Mouse (Mus musculus) Patski (cell line): ENCODE measurements around the gene Neurog1. TPM values are rescaled to one million over a fixed set of nuclear protein-coding genes. Genes with fewer than 3 reads are reported as not detected.

Source experiments
- ATAC-seq: fragments of 100-300 bp; one replicate; pipeline ENCODE4 v1.8.0; 2021
- CTCF ChIA-PET: fragments of 350-600 bp; sonication (Branson Sonifier 250); formaldehyde crosslinking; loops from one replicate; lab custom pipeline; 2022; ENCODE audit warnings: inconsistent platforms; lab: Charles Lee
- POLR2A ChIA-PET: fragments of 350-600 bp; sonication (Branson Sonifier 250); formaldehyde crosslinking; loops from one replicate; lab custom pipeline; 2022; ENCODE audit warnings: antibody characterized with exemption, inconsistent platforms; lab: Charles Lee
- DNase-seq: peaks from one replicate; pipeline ENCODE4 v3.0.0-alpha.2; 2011; ENCODE audit warnings: low read depth, low spot score
- H3K27me3 ChIP-seq: fragments of 371-371 bp; one replicate; pipeline ENCODE4 v1.5.1; 2021
- CTCF ChIP-seq: fragments of 100-300 bp; IDR thresholded peaks from one replicate; pipeline ENCODE4 v1.5.1; 2021
- in situ Hi-C: fragments of 300-500 bp; cut with MboI; formaldehyde crosslinking; loops from 3 replicates; pipeline ENCODE4 v1.11.1; 2018; ENCODE audit warnings: low pct_unique_long_range_greater_than_20kb, mixed read lengths
- polyA plus RNA-seq: library from polyadenylated mRNA; unstranded; gene quantifications from one replicate; pipeline ENCODE4 v1.2.3, GENCODE M21; 2021

Neurog1 gene
- polyA plus RNA-seq, 1 experiment from 2014 or later = 0.04 TPM

DNA sequence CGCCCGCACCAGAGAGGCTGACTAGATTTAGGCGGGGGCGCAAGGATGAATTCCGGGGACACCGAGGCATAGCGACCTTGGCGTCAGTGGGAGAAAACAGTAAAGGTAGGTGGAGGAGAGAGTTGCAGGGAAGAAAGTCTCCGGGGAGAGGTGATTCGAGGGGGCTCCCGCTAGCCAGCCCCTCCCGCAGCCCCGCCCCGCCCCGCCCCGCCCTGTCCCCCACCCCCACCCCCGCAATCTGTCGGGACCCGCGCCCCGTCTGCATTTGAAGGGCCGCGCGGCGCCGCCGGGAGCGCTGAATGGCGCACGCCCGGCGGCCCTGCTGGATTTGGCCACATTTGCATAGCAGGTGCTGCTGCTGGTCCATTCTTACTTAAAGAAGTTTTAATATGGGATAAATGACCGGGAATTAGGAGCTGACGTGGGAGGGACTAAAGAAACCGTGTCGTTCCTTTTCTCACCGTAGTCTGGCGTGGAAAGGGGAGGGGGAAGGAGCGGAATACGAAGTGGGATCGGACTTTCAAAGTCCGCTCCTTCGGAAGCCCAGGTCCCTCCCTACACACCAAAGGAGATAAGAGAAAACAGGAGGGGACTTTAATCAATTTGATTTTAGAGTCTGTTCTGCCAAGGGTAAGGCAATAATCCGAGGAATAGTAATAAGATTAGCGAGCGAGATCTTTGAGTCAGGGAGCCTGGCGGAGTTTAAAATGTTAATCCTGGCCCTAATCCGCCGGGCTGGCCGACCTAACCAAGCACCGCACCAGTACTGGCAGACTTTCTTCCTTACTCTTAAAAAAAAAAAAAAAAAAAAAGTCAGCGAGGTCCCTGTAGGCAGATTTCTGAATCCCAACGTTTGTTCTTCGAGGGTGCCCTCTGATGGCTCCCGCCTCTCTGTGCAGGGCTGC is 7.3 kb upstream of the Neurog1 start:
- POLR2A ChIA-PET = interaction anchor here (1.0 kb wide), 1 partner anchor 9 kb away, joined by 3 read pairs; no protein-coding TSS in a partner anchor

GRCm38 (mm10) chr13:56258196-56259020 is 6.4 kb upstream of the Neurog1 start:
- no peak for TF ChIP-seq CTCF
- peaks cover 18% of the 10 kb centered on the region for H3K27me3 ChIP-seq
- CTCF ChIA-PET = no interaction called here
- no peak for DNase-seq
- in situ Hi-C loops = no loop called here
- POLR2A ChIA-PET = no interaction called here
- no peak for ATAC-seq

More for the DNA sequence above, 7.3 kb upstream of the Neurog1 start:
- CTCF ChIA-PET = no interaction called here
- no peak for TF ChIP-seq CTCF
- DNase-seq = no peak
- no peak for ATAC-seq
- peaks cover 14% of the 10 kb centered on the region for H3K27me3 ChIP-seq
- in situ Hi-C loops = no loop called here

DNA sequence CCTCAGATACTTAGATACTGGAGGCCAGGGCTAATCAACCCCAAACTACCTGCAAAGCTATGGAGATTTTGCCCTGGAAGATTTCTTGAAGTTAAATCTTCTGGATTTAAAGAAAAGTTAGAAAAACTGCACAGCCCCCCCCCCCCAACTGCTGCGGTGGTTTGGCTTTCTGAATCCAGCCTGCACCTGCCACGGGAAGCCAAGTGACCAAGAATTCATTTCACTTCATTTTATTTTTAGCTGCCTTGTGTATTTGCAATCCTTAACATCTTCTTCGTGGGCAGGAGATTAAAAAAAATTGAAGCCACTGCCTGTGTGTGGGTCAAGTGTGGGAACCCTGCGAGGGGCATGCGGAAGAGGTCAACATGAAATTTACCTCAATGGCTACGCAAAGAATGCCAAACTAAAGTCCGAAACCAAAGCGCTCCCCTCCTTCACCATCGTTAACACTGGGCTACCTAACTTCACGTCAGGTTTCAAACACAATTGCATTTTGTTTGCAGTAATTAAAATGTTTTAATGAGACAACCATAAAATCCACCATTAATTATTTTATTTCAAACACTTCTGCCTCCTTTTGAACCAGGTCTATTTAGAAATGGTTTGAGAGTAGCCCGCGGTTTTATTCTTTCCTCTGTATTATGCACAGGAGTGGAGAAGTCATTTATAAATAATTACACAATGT is 5.6 kb upstream of the Neurog1 start:
- ATAC-seq = no peak
- no peak for DNase-seq
- no peak for TF ChIP-seq CTCF
- ChIA-PET POLR2A (no interaction called here), CTCF (no interaction called here)
- in situ Hi-C loops = no loop called here
- peaks cover 24% of the 10 kb centered on the region for H3K27me3 ChIP-seq

GRCm38 (mm10) chr13:56256716-56257299 is 4.8 kb upstream of the Neurog1 start:
- TF ChIP-seq CTCF = no peak
- no peak for ATAC-seq
- H3K27me3 ChIP-seq = peaks cover 31% of the 10 kb centered on the region
- ChIA-PET POLR2A (no interaction called here), CTCF (no interaction called here)
- DNase-seq = no peak
- in situ Hi-C loops = no loop called here

DNA sequence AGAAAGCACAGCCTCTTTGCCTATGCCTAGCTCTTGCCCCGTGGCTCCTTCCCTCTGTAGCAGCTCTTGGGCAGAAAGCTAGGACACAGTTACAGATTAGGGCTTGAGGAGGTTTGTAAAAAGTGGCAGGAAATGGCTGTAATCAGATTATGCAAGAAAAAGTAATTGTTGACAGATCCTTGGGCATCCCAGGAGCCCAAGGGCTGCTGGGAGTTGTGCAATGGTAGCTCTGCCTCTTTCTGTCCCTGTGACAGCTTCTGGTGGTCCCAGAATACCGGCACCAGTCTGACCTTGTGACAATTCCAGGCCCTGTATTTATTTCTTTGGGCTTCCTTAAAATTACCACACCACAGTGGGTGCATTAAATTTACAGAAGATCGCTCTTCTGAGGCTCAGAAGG is 1.4 kb upstream of the Neurog1 start:
- CTCF ChIA-PET = interaction anchor here (1.4 to 1.7 kb wide), 2 partner anchors 9 to 55 kb away, joined by 4 read pairs; no protein-coding TSS in a partner anchor
- POLR2A ChIA-PET = interaction anchor here (0.5 kb wide), 1 partner anchor 1004 kb away, joined by 5 read pairs; no protein-coding TSS in a partner anchor
- ATAC-seq (no peak), DNase-seq (no peak)
- in situ Hi-C loops = loop anchor here (5.0 kb wide), 1 partner anchor 51 kb away; no protein-coding TSS in a partner anchor
- peaks cover 39% of the 10 kb centered on the region for H3K27me3 ChIP-seq
- TF ChIP-seq CTCF = no peak

DNA sequence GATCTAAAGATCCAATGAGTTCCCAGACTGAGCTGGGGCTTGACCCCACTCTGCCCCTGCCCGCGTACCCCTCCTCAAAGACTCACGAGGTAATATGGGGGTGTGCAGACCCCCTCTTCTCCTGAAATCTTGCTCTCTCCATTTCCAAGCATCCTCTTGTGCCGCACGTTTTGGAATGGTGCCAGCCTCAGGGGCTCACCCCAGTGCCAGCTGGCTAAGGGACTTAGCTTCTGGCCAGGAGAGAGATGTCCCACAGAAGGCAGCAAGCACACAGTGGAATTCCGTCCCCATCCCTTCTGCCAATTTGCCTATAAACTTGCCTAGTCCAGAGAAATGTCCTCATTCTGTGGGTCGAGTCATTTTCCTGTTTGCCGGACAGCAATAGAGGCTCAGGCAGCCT is 820 bp upstream of the Neurog1 start:
- ATAC-seq (no peak), DNase-seq (no peak)
- ChIA-PET CTCF (interaction anchor here (1.7 kb wide), 1 partner anchor 54 kb away, joined by 4 read pairs; no protein-coding TSS in a partner anchor), POLR2A (interaction anchor here (0.5 kb wide), 1 partner anchor 1005 kb away, joined by 5 read pairs; no protein-coding TSS in a partner anchor)
- in situ Hi-C loops = loop anchor here (5.0 kb wide), 1 partner anchor 50 kb away; no protein-coding TSS in a partner anchor
- H3K27me3 ChIP-seq = peaks cover 33% of the 10 kb centered on the region
- no peak for TF ChIP-seq CTCF

DNA sequence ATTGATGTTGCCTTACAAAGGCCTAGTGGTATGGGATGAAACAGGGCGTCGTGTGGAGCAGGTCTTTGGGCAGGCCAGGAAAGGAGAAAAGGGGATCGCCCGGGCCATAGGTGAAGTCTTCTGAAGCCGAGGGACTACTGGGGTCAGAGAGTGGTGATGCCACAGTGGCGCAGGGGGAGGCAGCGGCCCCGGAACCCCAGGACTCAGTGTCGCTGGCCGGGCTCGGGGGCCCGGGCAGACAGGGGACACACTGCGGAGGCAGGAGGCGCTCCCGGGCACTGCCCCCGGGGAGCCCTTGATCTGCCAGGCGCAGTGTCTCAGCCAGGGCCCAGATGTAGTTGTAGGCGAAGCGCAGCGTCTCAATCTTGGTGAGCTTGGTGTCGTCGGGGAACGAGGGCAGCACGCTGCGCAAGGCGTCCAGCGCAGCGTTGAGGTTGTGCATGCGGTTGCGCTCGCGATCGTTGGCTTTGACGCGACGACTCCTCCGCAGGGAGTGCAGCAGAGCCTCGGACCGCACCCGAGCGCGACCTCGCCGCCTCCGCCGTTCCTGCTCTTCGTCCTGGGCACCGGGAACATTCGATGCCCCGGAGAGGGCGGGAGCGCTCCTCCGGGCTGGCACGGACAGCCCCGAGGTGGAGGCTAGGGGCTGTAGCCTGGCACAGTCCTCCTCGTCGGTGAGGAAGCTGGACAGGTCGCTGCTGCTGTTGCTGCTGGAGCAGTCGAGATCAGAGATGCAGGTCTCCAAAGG is 613 bp downstream of the Neurog1 start:
- in situ Hi-C loops = loop anchor here (5.0 kb wide), 1 partner anchor 49 kb away; no protein-coding TSS in a partner anchor
- TF ChIP-seq CTCF = no peak
- DNase-seq (no peak), ATAC-seq (no peak)
- ChIA-PET CTCF (no interaction called here), POLR2A (no interaction called here)
- peaks cover 31% of the 10 kb centered on the region for H3K27me3 ChIP-seq

DNA sequence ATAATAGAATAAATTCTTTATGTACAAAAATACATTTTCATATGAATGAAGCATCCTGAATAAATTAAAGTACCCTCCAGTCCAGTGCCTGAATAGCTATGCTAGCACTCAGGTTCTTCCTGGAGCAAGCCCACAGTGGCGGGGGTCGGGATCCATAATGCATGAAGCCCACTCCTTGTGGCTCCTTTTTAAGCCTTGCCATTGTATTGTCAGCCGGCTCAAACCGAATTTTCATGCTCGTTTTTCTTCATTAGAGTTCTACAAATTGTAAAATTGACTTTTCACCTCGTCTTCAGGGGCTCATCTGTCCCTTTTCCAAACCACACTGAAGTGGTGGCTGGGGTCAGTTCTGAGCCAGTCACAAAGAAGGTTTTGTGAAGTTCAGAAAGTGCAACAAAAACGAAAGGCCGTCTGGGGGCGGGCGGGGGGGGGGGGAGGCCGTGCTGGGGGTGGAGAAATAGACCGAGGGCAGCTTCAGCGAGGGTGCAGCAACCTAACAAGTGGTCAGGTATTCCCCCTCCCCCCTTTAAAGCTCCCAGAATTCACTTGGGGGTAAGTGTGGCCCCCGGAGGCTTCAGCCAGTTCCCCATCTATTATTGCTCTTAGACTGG is 1.3 kb downstream of the Neurog1 start:
- CTCF ChIA-PET = interaction anchor here (1.0 kb wide), 2 partner anchors 15 to 53 kb away, joined by 3 read pairs; no protein-coding TSS in a partner anchor

More for the DNA sequence above, 1.3 kb downstream of the Neurog1 start:
- TF ChIP-seq CTCF = no peak
- H3K27me3 ChIP-seq = peaks cover 31% of the 10 kb centered on the region
- no peak for DNase-seq
- POLR2A ChIA-PET = interaction anchor here (0.7 kb wide), 1 partner anchor 9 kb away, joined by 3 read pairs; no protein-coding TSS in a partner anchor
- ATAC-seq = no peak
- in situ Hi-C loops = loop anchor here (5.0 kb wide), 1 partner anchor 48 kb away; no protein-coding TSS in a partner anchor
